9 mouse cellular contexts compared by ENCODE assay signal in the genomic region with DNA sequence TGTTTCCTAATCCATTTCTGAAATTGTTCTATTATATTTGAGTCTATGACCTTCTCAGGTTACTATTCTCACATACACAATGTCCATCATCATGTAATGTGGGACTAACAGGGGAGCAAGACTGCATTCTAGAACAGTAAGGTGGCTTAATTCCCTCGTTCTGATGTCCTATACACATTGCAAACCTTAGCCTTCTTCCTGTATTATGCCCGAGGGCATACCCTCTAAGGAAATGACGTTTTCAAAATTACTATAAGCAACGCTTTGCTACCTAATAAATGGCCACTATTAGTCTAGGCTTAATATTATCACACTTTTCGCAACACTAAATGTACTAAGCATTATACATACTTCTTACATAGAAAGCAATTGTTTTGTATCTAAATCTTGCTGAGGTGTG. TPM values are rescaled to one million over a fixed set of nuclear protein-coding genes. Genes with fewer than 3 reads are reported as not detected.
A peak's percentile ranks its signal among the peaks of the same experiment; 100 is the strongest.
DNase-seq lines count a peak whose midpoint lies in the region; ATAC-seq lines count a peak whose summit lies in the region.
"Had no signal": no experiment of that assay in that cellular context is flagged by ENCODE, and none has a peak within 500 bp of the region (broad histone marks: within the 10 kb centered on the region; RNA-seq: fewer than 3 reads in every experiment).

No protein-coding gene starts in this region.

- peak overlapping the region; percentile 68 for H3K4me2 ChIP-seq in lung, embryonic 15.5 days
- peak overlapping the region; percentile 65 for H3K4me2 ChIP-seq in limb, embryonic 15.5 days
- H3K4me2 ChIP-seq in stomach, embryonic 15.5 days = peak overlapping the region; percentile 68

- H3K4me3 ChIP-seq in lung, embryonic 15.5 days = peak overlapping the region; percentile 83
- peak overlapping the region; percentile 81 for H3K4me3 ChIP-seq in limb, embryonic 15.5 days
- H3K4me3 ChIP-seq in stomach, embryonic 15.5 days (replicated peaks) = peak overlapping the region; percentile 75

- no peaks in the 10 kb centered on the region for H3K9me3 ChIP-seq in lung, embryonic 15.5 days
- H3K9me3 ChIP-seq in limb, embryonic 15.5 days = no peaks in the 10 kb centered on the region
- H3K9me3 ChIP-seq in stomach, embryonic 15.5 days = no peaks in the 10 kb centered on the region

- H3K9ac ChIP-seq in lung, embryonic 15.5 days = peak overlapping the region; percentile 61; the same call in 1 of the 2 replicates
- peak overlapping the region; percentile 29 for H3K9ac ChIP-seq in limb, embryonic 15.5 days
- no peak overlapping the region; the same call in 1 of the 2 replicates for H3K9ac ChIP-seq in stomach, embryonic 15.5 days

- peaks cover 18% of the 10 kb centered on the region for H3K36me3 ChIP-seq in lung, embryonic 15.5 days
- H3K36me3 ChIP-seq in limb, embryonic 15.5 days = peaks cover 31% of the 10 kb centered on the region
- peaks cover 14% of the 10 kb centered on the region for H3K36me3 ChIP-seq in stomach, embryonic 15.5 days

- WGBS in lung, embryonic 15.5 days = 11% methylated on average over 5 of the region's 5 CpGs
- WGBS in limb, embryonic 15.5 days = 16% methylated on average over 5 of the region's 5 CpGs
- 17% methylated on average over 5 of the region's 5 CpGs for WGBS in stomach, embryonic 15.5 days

- H3K27me3 ChIP-seq in lung, embryonic 15.5 days = no peaks in the 10 kb centered on the region
- no peaks in the 10 kb centered on the region for H3K27me3 ChIP-seq in limb, embryonic 15.5 days
- H3K27me3 ChIP-seq in stomach, embryonic 15.5 days (replicated peaks) = no peaks in the 10 kb centered on the region

- ATAC-seq in lung, embryonic 15.5 days (ENCODE audit: borderline replicate concordance, extremely low read depth, low FRiP score, low TSS enrichment) = peak; percentile 4; the same call in 1 of the 2 replicates
- ATAC-seq in erythroid progenitor cell, adult 5-6 weeks (replicated peaks; ENCODE audit: low FRiP score, poor library complexity, severe bottlenecking) = peak; percentile 9
- no peak for ATAC-seq in limb, embryonic 15.5 days (ENCODE audit: insufficient number of reproducible peaks, low FRiP score, low TSS enrichment, low read depth)
- ATAC-seq in stomach, embryonic 15.5 days (ENCODE audit: insufficient read depth, low FRiP score, low read depth) = no peak

- peak overlapping the region; percentile 95 for H3K27ac ChIP-seq in lung, embryonic 15.5 days
- H3K27ac ChIP-seq in limb, embryonic 15.5 days = peak overlapping the region; percentile 99
- H3K27ac ChIP-seq in stomach, embryonic 15.5 days = peak overlapping the region; percentile 97

- H3K4me1 ChIP-seq in lung, embryonic 15.5 days = peaks cover 15% of the 10 kb centered on the region
- peaks cover 12% of the 10 kb centered on the region for H3K4me1 ChIP-seq in limb, embryonic 15.5 days
- peaks cover 9% of the 10 kb centered on the region; the same call in 1 of the 2 replicates for H3K4me1 ChIP-seq in stomach, embryonic 15.5 days

- DNase-seq in lung, postnatal 36 days = no peak
- DNase-seq in spleen, adult 18-20 months = no peak
- no peak for DNase-seq in adrenal gland, postnatal 4 days (ENCODE audit: low spot score in 2 of 2)
- DNase-seq in kidney, postnatal 4 days = no peak

RNA-seq across cellular contexts. Expression of gene Rabif, which starts 0.5 kb away (rescaled TPM):
- polyA plus RNA-seq in lung, embryonic 15.5 days (2015; fragmentation: Nextera tagmentation; extraction: Ambion mirVana) = 34.8 and 39.0 TPM in 2 replicates
- total RNA-seq in erythroid progenitor cell, adult 5-6 weeks (2015; ENCODE audit: low replicate concordance) = 15.5 and 18.4 TPM in 2 replicates
- total RNA-seq in erythroid progenitor cell, adult 5-6 weeks (2017; ENCODE audit: low replicate concordance) = 3.6 and 11.7 TPM in 2 replicates
- 43.6 and 47.8 TPM in 2 replicates for polyA plus RNA-seq in limb, embryonic 15.5 days (2015; fragmentation: Nextera tagmentation; extraction: Ambion mirVana)
- 37.2 and 42.7 TPM in 2 replicates for polyA plus RNA-seq in stomach, embryonic 15.5 days (2015; fragmentation: Nextera tagmentation; extraction: Ambion mirVana)
- total RNA-seq in adrenal gland, postnatal 4 days (2021) = 10 to 100 TPM; 28.7 to 29.6 TPM

RNA-seq across cellular contexts. Expression of gene Klhl12, which starts 38.6 kb away (rescaled TPM):
- polyA plus RNA-seq in lung, embryonic 15.5 days (2015; fragmentation: Nextera tagmentation; extraction: Ambion mirVana) = 27.3 and 29.3 TPM in 2 replicates
- total RNA-seq in erythroid progenitor cell, adult 5-6 weeks (2015; ENCODE audit: low replicate concordance) = 134 TPM in 2 replicates
- 126 and 208 TPM in 2 replicates for total RNA-seq in erythroid progenitor cell, adult 5-6 weeks (2017; ENCODE audit: low replicate concordance)
- polyA plus RNA-seq in limb, embryonic 15.5 days (2015; fragmentation: Nextera tagmentation; extraction: Ambion mirVana) = 22.1 and 25.9 TPM in 2 replicates
- polyA plus RNA-seq in stomach, embryonic 15.5 days (2015; fragmentation: Nextera tagmentation; extraction: Ambion mirVana) = 24.0 and 24.2 TPM in 2 replicates
- 10 to 100 TPM; 25.4 to 26.5 TPM for total RNA-seq in adrenal gland, postnatal 4 days (2021)

RNA-seq across cellular contexts. Expression of gene Mgat4e, which starts 55.5 kb away (rescaled TPM):
- polyA plus RNA-seq in lung, embryonic 15.5 days (2015; fragmentation: Nextera tagmentation; extraction: Ambion mirVana) = not detected in 2 replicates
- not detected in 2 replicates for total RNA-seq in erythroid progenitor cell, adult 5-6 weeks (2015; ENCODE audit: low replicate concordance)
- not detected in 2 replicates for total RNA-seq in erythroid progenitor cell, adult 5-6 weeks (2017; ENCODE audit: low replicate concordance)
- 0.10 TPM in 1 of 2 replicates, not detected in the other for polyA plus RNA-seq in limb, embryonic 15.5 days (2015; fragmentation: Nextera tagmentation; extraction: Ambion mirVana)
- not detected in 2 replicates for polyA plus RNA-seq in stomach, embryonic 15.5 days (2015; fragmentation: Nextera tagmentation; extraction: Ambion mirVana)
- not detected for total RNA-seq in adrenal gland, postnatal 4 days (2021)
- total RNA-seq: adrenal gland, adult 18-20 months had no signal

Comparison
In these comparisons a context has a peak if more than half of its experiments do, and no peak if none do; other contexts are left out.
1. ATAC-seq: peak in lung, embryonic 15.5 days (single experiment) and erythroid progenitor cell, adult 5-6 weeks (single experiment); none in limb, embryonic 15.5 days (single experiment) and stomach, embryonic 15.5 days (single experiment).
2. Peak in every context shown above with its lines, with median percentiles within 50 percentile points of each other: H3K27ac ChIP-seq, H3K4me2 ChIP-seq and H3K4me3 ChIP-seq.